20 mouse cellular contexts compared by ENCODE assay signal in genomic region chr9:71621968-71622367, GRCm38 (mm10). TPM values are rescaled to one million over a fixed set of nuclear protein-coding genes. Genes with fewer than 3 reads are reported as not detected.
DNase-seq lines count a peak whose midpoint lies in the region; ATAC-seq lines count a peak whose summit lies in the region.
"Had no signal": no experiment of that assay in that cellular context is flagged by ENCODE, and none has a peak within 500 bp of the region (broad histone marks: within the 10 kb centered on the region; RNA-seq: fewer than 3 reads in every experiment).

No protein-coding gene starts in this region.

- H3K27ac ChIP-seq in heart, embryonic 10.5 days = 0 out of 2 replicates have a peak overlapping the region, but pooled peaks have one; percentile 79
- peak overlapping the region; percentile 83 to 87 for H3K27ac ChIP-seq in heart, embryonic 14.5 days (replicated peaks in 1 of 2; ENCODE audit: control insufficient read depth in 1 of 2, insufficient read depth in 1 of 2, low read depth in 2 of 2, low read length in 2 of 2)
- no peak overlapping the region for H3K27ac ChIP-seq in kidney, embryonic 16.5 days (ENCODE audit: low read length)
- H3K27ac ChIP-seq: embryonic facial prominence, embryonic 10.5 days; forebrain, embryonic 13.5 days; hindbrain, embryonic 13.5 days; hindbrain, postnatal 0 days had no signal

- no peak for DNase-seq in heart, embryonic 10.5 days (ENCODE audit: low spot score)
- DNase-seq in heart, postnatal 14 days = no peak
- no peak for DNase-seq in heart, adult 9 months (ENCODE audit: low spot score in 2 of 2)
- DNase-seq in kidney, adult 9 months = peak; percentile 54
- peak; percentile 29 for DNase-seq in lung, postnatal 36 days
- no peak for DNase-seq in lung, postnatal 14 days
- DNase-seq: adrenal gland, adult 8-10 months; B cell, adult 2 months; cerebellum, adult 2 months; cerebellum, postnatal 10 days; forebrain, postnatal 0 days; gastrocnemius, postnatal 14 days had no signal

- H3K9ac ChIP-seq in heart, embryonic 14.5 days (ENCODE audit: low read length) = no peak overlapping the region; the same call in 1 of the 2 replicates
- H3K9ac ChIP-seq in kidney, embryonic 16.5 days (replicated peaks; ENCODE audit: low read length) = no peak overlapping the region
- H3K9ac ChIP-seq: forebrain, embryonic 13.5 days; forebrain, postnatal 0 days; hindbrain, embryonic 13.5 days had no signal

- ATAC-seq in heart, embryonic 14.5 days (ENCODE audit: insufficient number of reproducible peaks, insufficient read depth, low FRiP score, low read depth) = no peak
- ATAC-seq in kidney, embryonic 16.5 days (ENCODE audit: low FRiP score, low TSS enrichment) = no peak
- ATAC-seq: CD4-positive, CD25-positive, alpha-beta regulatory T cell, adult 4 months; forebrain, embryonic 13.5 days; forebrain, postnatal 0 days; hindbrain, postnatal 0 days had no signal

- no peak overlapping the region for H3K4me3 ChIP-seq in heart, embryonic 10.5 days
- no peak overlapping the region for H3K4me3 ChIP-seq in heart, embryonic 14.5 days (ENCODE audit: control insufficient read depth in 1 of 2, insufficient read depth in 1 of 2, low read depth in 1 of 2, low read length in 2 of 2)
- no peak overlapping the region for H3K4me3 ChIP-seq in kidney, embryonic 16.5 days (ENCODE audit: low read length)
- H3K4me3 ChIP-seq: embryonic facial prominence, embryonic 10.5 days; forebrain, embryonic 13.5 days; hindbrain, embryonic 13.5 days had no signal

- no peaks in the 10 kb centered on the region for H3K9me3 ChIP-seq in heart, embryonic 10.5 days
- no peaks in the 10 kb centered on the region for H3K9me3 ChIP-seq in heart, embryonic 14.5 days (ENCODE audit: control insufficient read depth, low read length)
- H3K9me3 ChIP-seq in kidney, embryonic 16.5 days (ENCODE audit: low read length) = no peaks in the 10 kb centered on the region
- H3K9me3 ChIP-seq: embryonic facial prominence, embryonic 10.5 days; forebrain, embryonic 13.5 days; G1E; hindbrain, embryonic 13.5 days had no signal

- peaks cover 23% of the 10 kb centered on the region for H3K4me1 ChIP-seq in heart, embryonic 10.5 days
- H3K4me1 ChIP-seq in heart, embryonic 14.5 days (ENCODE audit: control insufficient read depth in 2 of 2, insufficient read depth in 2 of 2, low read length in 2 of 2) = peaks cover 11 to 25% of the 10 kb centered on the region in 2 experiments
- peaks cover 24% of the 10 kb centered on the region for H3K4me1 ChIP-seq in kidney, embryonic 16.5 days (ENCODE audit: insufficient read depth, low read length)
- H3K4me1 ChIP-seq: forebrain, embryonic 13.5 days; hindbrain, embryonic 13.5 days had no signal

- intact Hi-C loops in heart, postnatal 14 days (cut with DNase I) = no loop called here

- no peak overlapping the region for H3K4me2 ChIP-seq in heart, embryonic 14.5 days (ENCODE audit: low read length)
- H3K4me2 ChIP-seq in kidney, embryonic 16.5 days (replicated peaks; ENCODE audit: low read depth, low read length) = no peak overlapping the region
- H3K4me2 ChIP-seq: forebrain, embryonic 13.5 days; hindbrain, embryonic 13.5 days had no signal

- no peaks in the 10 kb centered on the region for H3K27me3 ChIP-seq in heart, embryonic 10.5 days (ENCODE audit: insufficient read depth, poor library complexity, severe bottlenecking)
- no peaks in the 10 kb centered on the region for H3K27me3 ChIP-seq in heart, embryonic 14.5 days (ENCODE audit: control insufficient read depth, insufficient read depth, low read length)
- no peaks in the 10 kb centered on the region for H3K27me3 ChIP-seq in kidney, embryonic 16.5 days (ENCODE audit: insufficient read depth, low read length)
- H3K27me3 ChIP-seq: forebrain, embryonic 13.5 days; hindbrain, embryonic 13.5 days had no signal

- H3K36me3 ChIP-seq in heart, embryonic 10.5 days = peaks cover 13% of the 10 kb centered on the region
- H3K36me3 ChIP-seq in heart, embryonic 14.5 days (ENCODE audit: control insufficient read depth, insufficient read depth, low read length) = peaks cover 9% of the 10 kb centered on the region; the same call in 1 of the 2 replicates
- no peaks in the 10 kb centered on the region for H3K36me3 ChIP-seq in kidney, embryonic 16.5 days (ENCODE audit: insufficient read depth, low read length)
- H3K36me3 ChIP-seq: embryonic facial prominence, embryonic 10.5 days; G1E; hindbrain, embryonic 13.5 days had no signal

- 50% methylated on average over 4 of the region's 4 CpGs for WGBS in heart, embryonic 10.5 days
- 26% methylated on average over 4 of the region's 4 CpGs for WGBS in heart, embryonic 14.5 days
- 74% methylated on average over 4 of the region's 4 CpGs for WGBS in kidney, embryonic 16.5 days

RNA-seq across cellular contexts. Expression of gene Myzap, which starts 29.8 kb away (rescaled TPM):
- polyA plus RNA-seq in heart, embryonic 10.5 days (2016; fragmentation: Nextera tagmentation; extraction: Ambion mirVana) = 23.4 and 38.5 TPM in 2 replicates
- total RNA-seq in heart, postnatal 14 days (2021) = 100 to 1,000 TPM; 341 to 359 TPM
- polyA plus RNA-seq in heart, embryonic 14.5 days (2014; fragmentation: Nextera tagmentation; extraction: Ambion mirVana) = 125 and 136 TPM in 2 replicates
- 17.3 and 19.0 TPM in 2 replicates for polyA plus RNA-seq in kidney, embryonic 16.5 days (2015; fragmentation: Nextera tagmentation; extraction: Ambion mirVana)
- polyA plus RNA-seq: G1E had no signal

Comparison
In these comparisons a context has a peak if more than half of its experiments do, and no peak if none do; other contexts are left out.
1. DNase-seq: peak in kidney, adult 9 months (single experiment) and lung, postnatal 36 days (single experiment); none in heart, embryonic 10.5 days (single experiment), heart, postnatal 14 days (0 of 2), heart, adult 9 months (0 of 2) and lung, postnatal 14 days (single experiment).